Mouse (Mus musculus) myocyte (in vitro differentiated cells): ENCODE data around the gene Sox15.

ENCODE experiments used
- E2F4 ChIP-seq: IDR thresholded peaks from one replicate; pipeline ENCODE4 v1.6.1; 2011; ENCODE audit warnings: mild to moderate bottlenecking, control low read depth, moderate library complexity; ENCODE audit not compliant: insufficient read depth
- POLR2A ChIP-seq: IDR thresholded peaks from one replicate; pipeline ENCODE4 v1.6.1; 2011; ENCODE audit warnings: low read depth, mild to moderate bottlenecking, control low read depth, moderate library complexity; ENCODE audit not compliant: insufficient read length
- POLR2AphosphoS2 ChIP-seq: IDR thresholded peaks from one replicate; pipeline ENCODE4 v1.6.1; 2011; ENCODE audit warnings: low read depth, control low read depth; ENCODE audit not compliant: insufficient read length
- REST ChIP-seq: IDR thresholded peaks from one replicate; pipeline ENCODE4 v1.6.1; 2011; ENCODE audit warnings: mild to moderate bottlenecking, control low read depth, moderate library complexity; ENCODE audit not compliant: insufficient read depth, insufficient read length
- USF1 ChIP-seq: IDR thresholded peaks from one replicate; pipeline ENCODE4 v1.6.1; 2011; ENCODE audit warnings: low read depth, mild to moderate bottlenecking, control low read depth, moderate library complexity

GRCm38 (mm10) chr11:69697396-69697795 is 42.3 kb downstream of the Sox15 start:
- TF ChIP-seq POLR2AphosphoS2 (no peak), POLR2A (no peak), USF1 (no peak), REST (no peak), E2F4 (no peak)
